Mouse (Mus musculus) limb, embryonic 13.5 days (tissue): ENCODE results near the gene Lca5l. TPM values are rescaled to one million over a fixed set of nuclear protein-coding genes. Genes with fewer than 3 reads are reported as not detected.

ENCODE experiments used
- ATAC-seq: fragments of 200-750 bp; cut with Nextera tagmentation; 2 replicates; pipeline ENCODE4 v1.8.0; 2017; ENCODE audit warnings: low read depth, moderate number of reproducible peaks, moderate TSS enrichment; ENCODE audit not compliant: low FRiP score
- H3K27ac ChIP-seq: fragments of 300-500 bp; sonication (generic); 2 replicates; pipeline ENCODE4 v1.5.1; 2015; ENCODE audit warnings: inconsistent platforms, mild to moderate bottlenecking, moderate library complexity
- H3K27me3 ChIP-seq: fragments of 300-500 bp; sonication (generic); 2 replicates; pipeline ENCODE4 v1.6.1; 2015; ENCODE audit warnings: mild to moderate bottlenecking, inconsistent platforms
- H3K36me3 ChIP-seq: fragments of 300-500 bp; sonication (generic); 2 replicates; pipeline ENCODE4 v1.6.1; 2015; ENCODE audit warnings: inconsistent platforms, mild to moderate bottlenecking, moderate library complexity
- H3K4me1 ChIP-seq: fragments of 300-500 bp; sonication (generic); 2 replicates; pipeline ENCODE4 v1.6.1; 2015; ENCODE audit warnings: inconsistent platforms
- H3K4me2 ChIP-seq: fragments of 300-500 bp; sonication (generic); replicated peaks from 2 replicates; pipeline ENCODE4 v1.6.1; 2015; ENCODE audit warnings: inconsistent platforms, mild to moderate bottlenecking, moderate library complexity
- H3K4me3 ChIP-seq: fragments of 300-500 bp; sonication (generic); 2 replicates; pipeline ENCODE4 v1.5.1; 2015; ENCODE audit warnings: moderate library complexity, mild to moderate bottlenecking, inconsistent platforms
- H3K9ac ChIP-seq: fragments of 300-500 bp; sonication (generic); 2 replicates; pipeline ENCODE4 v1.6.1; 2015; ENCODE audit warnings: mild to moderate bottlenecking, inconsistent platforms
- H3K9me3 ChIP-seq: fragments of 300-500 bp; sonication (generic); 2 replicates; pipeline ENCODE4 v1.6.1; 2016; ENCODE audit warnings: inconsistent platforms
- WGBS: fragments of 180-500 bp; shearing (Covaris S2); methylation state at CpG from one replicate; pipeline ENCODE4 v1.1.7; 2015; 5-methylcytosine and 5-hydroxymethylcytosine counted together
- polyA plus RNA-seq: library from polyadenylated mRNA; unstranded; fragments of >200 nt; fragmentation: Nextera tagmentation; extraction: Ambion mirVana; gene quantifications from 2 replicates; pipeline ENCODE4 v1.2.1, GENCODE M21; 2015

Lca5l gene
- polyA plus RNA-seq, 1 experiment from 2014 or later = 1.9 TPM

DNA sequence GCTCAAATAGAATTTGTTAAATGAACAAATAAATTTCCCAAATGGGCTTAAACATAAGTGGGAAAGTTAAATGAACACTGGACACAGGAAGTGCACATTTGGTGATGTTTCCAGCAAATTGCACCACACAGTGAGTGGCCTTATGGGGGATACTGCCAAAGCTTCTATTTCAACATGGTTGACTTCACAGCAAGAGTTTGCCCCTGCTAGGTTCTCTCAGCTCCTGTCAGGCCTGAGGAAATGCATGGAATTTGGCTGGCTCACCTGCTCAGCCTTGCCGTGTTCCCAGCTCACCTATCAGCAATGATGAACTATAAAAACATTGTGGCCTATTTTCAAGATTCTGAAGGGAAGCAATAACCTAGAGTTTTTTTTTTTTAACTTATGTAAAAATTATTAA is 31.1 kb downstream of the Lca5l start:
- H3K4me2 ChIP-seq = no peak overlapping the region
- H3K27ac ChIP-seq = no peak overlapping the region
- 85% methylated on average over 1 of the region's 1 CpGs for WGBS
- H3K9ac ChIP-seq = no peak overlapping the region
- H3K27me3 ChIP-seq = no peaks in the 10 kb centered on the region
- H3K36me3 ChIP-seq = peaks cover 9% of the 10 kb centered on the region; the same call in 1 of the 2 replicates
- H3K9me3 ChIP-seq = no peaks in the 10 kb centered on the region
- H3K4me3 ChIP-seq = no peak overlapping the region
- ATAC-seq = no peak
- peaks cover 19% of the 10 kb centered on the region for H3K4me1 ChIP-seq

GRCm38 (mm10) chr16:96159794-96160346 is 32.2 kb downstream of the Lca5l start:
- 78% methylated on average over 20 of the region's 20 CpGs for WGBS
- Histone ChIP-seq H3K27ac (peak overlapping the region; percentile 91; the same call in 1 of the 2 replicates), H3K9me3 (no peaks in the 10 kb centered on the region), H3K4me2 (peak overlapping the region; percentile 91), H3K27me3 (no peaks in the 10 kb centered on the region), H3K4me3 (peak overlapping the region; percentile 62), H3K36me3 (peaks cover 15% of the 10 kb centered on the region), H3K4me1 (peaks cover 19% of the 10 kb centered on the region), H3K9ac (peak overlapping the region; percentile 95)
- ATAC-seq = no peak

GRCm38 (mm10) chr16:96159091-96159731 is 32.9 kb downstream of the Lca5l start:
- peak overlapping the region; percentile 91 for H3K27ac ChIP-seq
- no peaks in the 10 kb centered on the region for H3K27me3 ChIP-seq
- peak overlapping the region; percentile 95 for H3K9ac ChIP-seq
- H3K4me2 ChIP-seq = peak overlapping the region; percentile 91
- peaks cover 19% of the 10 kb centered on the region for H3K4me1 ChIP-seq
- H3K36me3 ChIP-seq = peaks cover 22% of the 10 kb centered on the region
- ATAC-seq = peak; percentile 85
- H3K9me3 ChIP-seq = no peaks in the 10 kb centered on the region
- under 1% methylated on average over 66 of the region's 67 CpGs for WGBS
- H3K4me3 ChIP-seq = peak overlapping the region; percentile 62

GRCm38 (mm10) chr16:96158511-96159080 is 33.5 kb downstream of the Lca5l start:
- H3K9me3 ChIP-seq = no peaks in the 10 kb centered on the region
- no peaks in the 10 kb centered on the region for H3K27me3 ChIP-seq
- H3K4me2 ChIP-seq = peak overlapping the region; percentile 91
- 42% methylated on average over 12 of the region's 12 CpGs for WGBS
- ATAC-seq = 0 out of 2 replicates have a peak, but pooled peaks have one; percentile 10
- peaks cover 27% of the 10 kb centered on the region for H3K36me3 ChIP-seq
- H3K4me3 ChIP-seq = peak overlapping the region; percentile 62
- peak overlapping the region; percentile 91 for H3K27ac ChIP-seq
- peak overlapping the region; percentile 95 for H3K9ac ChIP-seq
- H3K4me1 ChIP-seq = peaks cover 19% of the 10 kb centered on the region

GRCm38 (mm10) chr16:96157171-96157570 is 34.9 kb downstream of the Lca5l start:
- no peak overlapping the region for H3K4me2 ChIP-seq
- no peak for ATAC-seq
- peaks cover 19% of the 10 kb centered on the region for H3K4me1 ChIP-seq
- no peak overlapping the region for H3K9ac ChIP-seq
- H3K27ac ChIP-seq = no peak overlapping the region
- H3K36me3 ChIP-seq = peaks cover 37% of the 10 kb centered on the region
- H3K4me3 ChIP-seq = no peak overlapping the region
- no peaks in the 10 kb centered on the region for H3K9me3 ChIP-seq
- H3K27me3 ChIP-seq = no peaks in the 10 kb centered on the region
- 91% methylated on average over 11 of the region's 11 CpGs for WGBS

GRCm38 (mm10) chr16:96156019-96156418 is 36.1 kb downstream of the Lca5l start:
- WGBS = 85% methylated on average over 8 of the region's 8 CpGs
- Histone ChIP-seq H3K27ac (no peak overlapping the region), H3K9ac (no peak overlapping the region), H3K36me3 (peaks cover 37% of the 10 kb centered on the region), H3K4me2 (no peak overlapping the region), H3K27me3 (no peaks in the 10 kb centered on the region), H3K4me3 (no peak overlapping the region), H3K4me1 (peaks cover 19% of the 10 kb centered on the region), H3K9me3 (no peaks in the 10 kb centered on the region)
- no peak for ATAC-seq

DNA sequence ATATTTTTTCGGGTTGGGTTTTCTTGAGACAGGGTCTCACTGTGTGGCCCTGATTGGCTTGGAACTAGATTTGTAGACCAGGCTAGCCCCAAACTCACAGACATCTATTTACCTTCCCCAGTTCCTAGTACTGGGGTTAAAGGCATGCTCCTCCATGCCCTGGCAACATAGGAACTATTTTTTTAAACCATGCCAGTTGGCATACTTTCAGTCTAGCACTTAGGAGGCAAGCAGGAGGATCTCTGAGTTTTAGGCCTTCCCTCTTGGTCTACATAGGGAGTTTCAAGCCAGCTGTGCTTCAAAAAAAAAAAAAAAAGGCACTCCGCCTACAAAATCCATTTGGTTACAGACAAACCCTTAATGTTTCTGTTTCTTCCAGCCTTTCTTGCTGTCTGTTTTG is 37.6 kb downstream of the Lca5l start:
- 93% methylated on average over 2 of the region's 2 CpGs for WGBS
- Histone ChIP-seq H3K4me1 (peaks cover 12% of the 10 kb centered on the region), H3K36me3 (peaks cover 37% of the 10 kb centered on the region), H3K27me3 (no peaks in the 10 kb centered on the region), H3K4me3 (no peak overlapping the region), H3K9ac (no peak overlapping the region), H3K27ac (no peak overlapping the region), H3K4me2 (no peak overlapping the region), H3K9me3 (no peaks in the 10 kb centered on the region)
- no peak for ATAC-seq

- Histone ChIP-seq H3K4me3 (no peak overlapping the region), H3K36me3 (peaks cover 31% of the 10 kb centered on the region), H3K4me2 (no peak overlapping the region), H3K27ac (no peak overlapping the region), H3K27me3 (no peaks in the 10 kb centered on the region), H3K4me1 (peaks cover 7% of the 10 kb centered on the region), H3K9me3 (no peaks in the 10 kb centered on the region), H3K9ac (no peak overlapping the region)
- ATAC-seq = peak; percentile 67; the same call in 1 of the 2 replicates
- WGBS = 20% methylated on average over 9 of the region's 9 CpGs
Observed at GRCm38 (mm10) chr16:96151551-96151950, 40.5 kb downstream of the Lca5l start.

DNA sequence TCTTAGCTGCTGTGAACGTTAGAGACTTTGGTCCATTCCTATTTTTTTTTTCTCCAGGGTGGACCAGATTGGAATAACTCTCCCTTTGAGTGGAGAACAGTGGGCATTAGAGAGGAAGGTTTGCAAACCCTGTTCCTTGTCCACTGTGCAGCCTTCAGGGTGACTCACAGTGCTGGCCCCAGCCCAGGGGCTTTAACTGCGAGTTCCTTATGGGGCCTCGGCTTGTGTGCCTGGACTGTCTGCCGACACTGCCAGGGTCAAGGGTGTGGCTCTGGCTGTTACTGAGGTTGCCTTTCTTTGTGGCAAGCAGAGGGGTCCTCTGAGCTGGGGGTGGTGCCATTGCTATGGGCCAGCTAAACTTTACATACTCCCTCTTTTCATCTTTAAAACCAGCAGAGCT is 41.1 kb downstream of the Lca5l start:
- no peak overlapping the region for H3K4me3 ChIP-seq
- H3K4me1 ChIP-seq = peaks cover 13% of the 10 kb centered on the region
- H3K27me3 ChIP-seq = no peaks in the 10 kb centered on the region
- H3K27ac ChIP-seq = no peak overlapping the region
- 71% methylated on average over 4 of the region's 4 CpGs for WGBS
- no peaks in the 10 kb centered on the region for H3K9me3 ChIP-seq
- H3K9ac ChIP-seq = no peak overlapping the region
- peaks cover 29% of the 10 kb centered on the region for H3K36me3 ChIP-seq
- no peak overlapping the region for H3K4me2 ChIP-seq
- no peak for ATAC-seq

DNA sequence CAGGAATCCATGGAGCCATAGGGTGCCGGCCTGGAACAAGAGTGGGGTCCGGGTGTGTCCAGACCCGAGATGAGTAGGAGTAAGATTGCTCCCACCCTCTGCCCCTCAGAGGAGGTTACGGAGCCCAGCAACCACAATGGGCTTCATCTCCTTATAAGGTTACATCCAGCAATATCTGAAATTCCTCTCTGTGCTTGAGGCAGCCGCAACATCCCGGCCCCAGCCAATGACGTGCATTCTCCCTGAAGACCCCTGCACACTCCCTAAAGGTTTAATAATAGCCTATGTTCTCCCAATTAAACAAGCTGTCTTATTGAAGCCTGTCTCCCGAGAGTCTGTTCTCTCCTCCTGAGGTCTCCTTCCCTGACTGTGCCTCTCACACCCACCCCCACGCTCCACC is 42.8 kb downstream of the Lca5l start:
- Histone ChIP-seq H3K4me1 (peaks cover 16% of the 10 kb centered on the region), H3K9me3 (no peaks in the 10 kb centered on the region), H3K27ac (no peak overlapping the region), H3K4me2 (no peak overlapping the region), H3K4me3 (no peak overlapping the region), H3K27me3 (no peaks in the 10 kb centered on the region), H3K9ac (no peak overlapping the region), H3K36me3 (peaks cover 16% of the 10 kb centered on the region)
- 75% methylated on average over 9 of the region's 9 CpGs for WGBS
- ATAC-seq = no peak

DNA sequence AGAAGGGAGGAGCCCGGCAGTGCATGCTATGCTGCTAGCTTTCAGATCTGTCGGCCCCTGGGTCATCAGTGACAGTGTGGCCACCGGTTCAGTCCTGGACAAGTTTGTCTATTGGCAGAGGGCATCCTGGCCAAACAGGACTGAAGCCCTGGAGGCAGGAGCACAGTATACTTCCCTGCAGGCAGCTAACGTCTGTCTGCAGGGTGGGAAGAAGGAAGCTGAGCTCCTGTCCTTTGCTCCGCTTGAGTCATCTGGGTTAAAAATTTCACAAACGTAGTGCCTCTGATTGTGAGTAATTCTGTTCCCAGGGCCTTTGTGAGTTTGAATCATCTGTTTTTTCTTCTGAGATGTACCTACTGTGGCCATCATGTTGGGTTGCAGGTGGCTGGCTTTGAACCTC is 43.2 kb downstream of the Lca5l start:
- Histone ChIP-seq H3K27ac (no peak overlapping the region), H3K4me2 (no peak overlapping the region), H3K4me1 (peaks cover 16% of the 10 kb centered on the region), H3K9ac (0 out of 2 replicates have a peak overlapping the region, but pooled peaks have one; percentile 19), H3K27me3 (no peaks in the 10 kb centered on the region), H3K4me3 (no peak overlapping the region), H3K36me3 (peaks cover 12% of the 10 kb centered on the region), H3K9me3 (no peaks in the 10 kb centered on the region)
- WGBS = 80% methylated on average over 6 of the region's 6 CpGs
- ATAC-seq = no peak

- H3K9me3 ChIP-seq = peaks cover 4% of the 10 kb centered on the region; the same call in 1 of the 2 replicates
- ATAC-seq = peak; percentile 1; the same call in 1 of the 2 replicates
- H3K4me1 ChIP-seq = peaks cover 16% of the 10 kb centered on the region
- no peaks in the 10 kb centered on the region for H3K27me3 ChIP-seq
- H3K27ac ChIP-seq = no peak overlapping the region
- H3K36me3 ChIP-seq = no peaks in the 10 kb centered on the region
- H3K4me3 ChIP-seq = peak overlapping the region; percentile 85
- peak overlapping the region; percentile 77 for H3K9ac ChIP-seq
- peak overlapping the region; percentile 86 for H3K4me2 ChIP-seq
- WGBS = 2% methylated on average over 5 of the region's 5 CpGs
Observed at GRCm38 (mm10) chr16:96145814-96146213, 46.3 kb downstream of the Lca5l start.
